Mouse (Mus musculus): ENCODE results near the gene Inca1. TPM values are rescaled to one million over a fixed set of nuclear protein-coding genes. Genes with fewer than 3 reads are reported as not detected.

The Inca1 gene
- polyA plus RNA-seq, 1 experiment: 5.4 TPM

DNA sequence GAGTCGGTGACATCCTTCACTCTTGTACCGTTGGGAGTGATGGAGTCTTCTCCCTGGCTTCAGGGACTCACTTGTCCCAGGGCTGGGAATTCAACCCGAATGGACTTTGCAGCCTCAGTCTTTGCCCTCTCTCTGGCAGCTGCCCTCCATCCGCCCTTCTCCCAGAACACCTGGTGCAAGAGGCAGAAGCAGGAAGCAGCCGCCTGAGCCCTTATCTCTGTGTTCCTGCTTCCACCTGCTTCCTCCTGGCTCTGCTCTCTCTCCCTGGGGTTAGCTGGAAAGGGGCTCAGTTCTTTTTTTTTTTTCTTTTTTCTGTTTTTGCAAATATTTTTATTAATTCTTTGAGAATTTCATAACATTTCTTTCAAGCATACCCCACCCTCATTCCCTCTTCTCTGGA is 37.8 kb upstream of the Inca1 start:
- Histone ChIP-seq H3K27ac (ENCODE audit: insufficient read depth, low read depth, low read length) (no peak overlapping the region), H3K4me3 (ENCODE audit: insufficient read depth, low read depth, low read length) (no peak overlapping the region), H3K4me1 (ENCODE audit: control insufficient read depth, insufficient read depth, low read length) (no peaks in the 10 kb centered on the region), H3K27me3 (replicated peaks; ENCODE audit: control insufficient read depth, insufficient read depth, low read length) (no peaks in the 10 kb centered on the region), H3K36me3 (ENCODE audit: control insufficient read depth, insufficient read depth, low read length) (no peaks in the 10 kb centered on the region)
- TF ChIP-seq POLR2A (IDR thresholded peaks at IDR 0.05; ENCODE audit: low read depth, low read length) (no peak), CTCF (conservative IDR thresholded peaks at IDR 0.05; ENCODE audit: insufficient read depth, insufficient read length, low read depth, low read length) (no peak)
- DNase-seq: peak; percentile 42
- WGBS: 48% methylated on average over 5 of the region's 5 CpGs

DNA sequence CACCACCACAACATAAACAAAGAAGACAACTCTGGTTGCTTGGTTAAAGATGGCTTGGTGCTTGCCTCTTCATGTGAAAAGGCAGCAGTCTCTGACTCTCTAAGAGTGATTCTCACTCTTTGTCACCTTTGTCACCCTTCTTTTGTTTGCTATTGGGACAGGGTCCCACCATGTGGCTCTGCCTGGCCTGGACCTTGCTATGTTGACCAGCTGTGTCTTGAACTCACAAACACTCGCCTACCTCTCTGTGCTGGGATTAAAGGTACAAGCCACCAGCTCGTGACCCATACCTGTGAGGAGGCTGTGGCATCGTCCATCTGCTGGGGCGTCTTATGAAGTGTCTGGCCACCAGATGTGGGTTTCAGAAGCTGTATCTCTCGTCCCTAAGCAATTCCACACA is 33.3 kb upstream of the Inca1 start:
- no peaks in the 10 kb centered on the region; the same call in 1 of the 2 replicates for H3K36me3 ChIP-seq (ENCODE audit: control insufficient read depth, insufficient read depth, low read length)
- no peaks in the 10 kb centered on the region for H3K27me3 ChIP-seq (replicated peaks; ENCODE audit: control insufficient read depth, insufficient read depth, low read length)
- TF ChIP-seq CTCF (conservative IDR thresholded peaks at IDR 0.05; ENCODE audit: insufficient read depth, insufficient read length, low read depth, low read length): no peak
- TF ChIP-seq POLR2A (IDR thresholded peaks at IDR 0.05; ENCODE audit: low read depth, low read length): no peak
- 76% methylated on average over 5 of the region's 5 CpGs for WGBS
- no peak overlapping the region for H3K27ac ChIP-seq (ENCODE audit: insufficient read depth, low read depth, low read length)
- DNase-seq: no peak
- H3K4me3 ChIP-seq (ENCODE audit: insufficient read depth, low read depth, low read length): no peak overlapping the region
- H3K4me1 ChIP-seq (ENCODE audit: control insufficient read depth, insufficient read depth, low read length): peaks cover 7% of the 10 kb centered on the region; the same call in 1 of the 2 replicates

DNA sequence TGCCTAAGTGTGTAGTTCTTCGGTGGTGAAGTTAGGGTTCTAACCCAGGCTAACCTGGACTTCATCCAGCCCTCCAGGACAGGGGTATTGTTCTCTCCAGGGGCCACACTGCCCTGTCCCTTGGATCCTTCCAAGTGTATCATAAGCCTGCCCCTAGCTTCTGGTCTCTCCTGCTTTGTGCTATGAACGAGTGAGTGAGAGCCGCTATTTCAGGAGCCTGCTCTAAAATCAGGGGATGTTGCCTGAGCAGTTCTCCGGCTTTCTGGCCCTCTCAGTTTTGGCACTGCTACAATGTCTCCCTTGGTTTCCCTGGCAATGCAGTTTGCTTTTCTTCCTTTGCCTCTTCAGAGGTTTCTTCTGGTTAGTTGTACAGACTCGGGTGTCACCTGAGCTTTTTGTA is 31.2 kb upstream of the Inca1 start:
- Histone ChIP-seq H3K27me3 (replicated peaks; ENCODE audit: control insufficient read depth, insufficient read depth, low read length) (no peaks in the 10 kb centered on the region), H3K4me1 (ENCODE audit: control insufficient read depth, insufficient read depth, low read length) (peaks cover 7% of the 10 kb centered on the region; the same call in 1 of the 2 replicates), H3K27ac (ENCODE audit: insufficient read depth, low read depth, low read length) (peak overlapping the region; percentile 24), H3K36me3 (ENCODE audit: control insufficient read depth, insufficient read depth, low read length) (peaks cover 2% of the 10 kb centered on the region), H3K4me3 (ENCODE audit: insufficient read depth, low read depth, low read length) (no peak overlapping the region)
- no peak for DNase-seq
- WGBS: 34% methylated on average over 5 of the region's 5 CpGs
- TF ChIP-seq POLR2A (IDR thresholded peaks at IDR 0.05; ENCODE audit: low read depth, low read length) (no peak), CTCF (conservative IDR thresholded peaks at IDR 0.05; ENCODE audit: insufficient read depth, insufficient read length, low read depth, low read length) (no peak)

DNA sequence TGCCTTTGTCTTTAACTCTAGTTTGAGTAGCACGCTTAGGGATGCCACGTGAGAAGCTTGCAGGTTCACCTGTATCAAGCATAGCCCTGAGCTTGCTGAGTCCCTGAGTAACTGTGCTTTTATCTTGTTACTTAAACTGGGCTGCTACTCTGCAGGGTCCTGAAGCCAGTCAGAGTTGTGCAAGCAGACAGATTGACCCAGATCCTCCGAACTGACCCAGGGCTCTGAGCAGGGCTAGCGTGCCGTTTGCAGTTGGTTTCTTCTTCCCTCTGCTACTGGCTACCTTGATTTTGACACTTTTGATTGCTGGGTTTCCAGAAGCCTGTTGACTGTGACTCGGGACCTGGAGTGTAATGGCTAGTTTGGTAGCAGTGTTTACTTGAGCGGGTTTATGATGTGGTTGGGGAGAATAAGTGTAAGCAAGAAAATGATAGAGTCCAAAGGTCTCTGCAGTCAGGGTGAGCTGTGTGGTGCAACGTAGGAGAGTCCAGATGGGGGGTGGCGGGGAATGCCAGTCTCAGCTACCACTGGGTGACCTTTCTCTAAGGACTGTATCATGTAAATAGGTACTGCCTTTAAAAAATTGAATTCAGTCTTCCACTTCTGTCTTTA is 30.6 kb upstream of the Inca1 start:
- WGBS: 47% methylated on average over 9 of the region's 9 CpGs
- DNase-seq: peak; percentile 81
- Histone ChIP-seq H3K36me3 (ENCODE audit: control insufficient read depth, insufficient read depth, low read length) (peaks cover 5% of the 10 kb centered on the region), H3K27me3 (replicated peaks; ENCODE audit: control insufficient read depth, insufficient read depth, low read length) (no peaks in the 10 kb centered on the region), H3K4me1 (ENCODE audit: control insufficient read depth, insufficient read depth, low read length) (peaks cover 7% of the 10 kb centered on the region; the same call in 1 of the 2 replicates), H3K27ac (ENCODE audit: insufficient read depth, low read depth, low read length) (peak overlapping the region; percentile 24), H3K4me3 (ENCODE audit: insufficient read depth, low read depth, low read length) (no peak overlapping the region)
- no peak for TF ChIP-seq POLR2A (IDR thresholded peaks at IDR 0.05; ENCODE audit: low read depth, low read length)

DNA sequence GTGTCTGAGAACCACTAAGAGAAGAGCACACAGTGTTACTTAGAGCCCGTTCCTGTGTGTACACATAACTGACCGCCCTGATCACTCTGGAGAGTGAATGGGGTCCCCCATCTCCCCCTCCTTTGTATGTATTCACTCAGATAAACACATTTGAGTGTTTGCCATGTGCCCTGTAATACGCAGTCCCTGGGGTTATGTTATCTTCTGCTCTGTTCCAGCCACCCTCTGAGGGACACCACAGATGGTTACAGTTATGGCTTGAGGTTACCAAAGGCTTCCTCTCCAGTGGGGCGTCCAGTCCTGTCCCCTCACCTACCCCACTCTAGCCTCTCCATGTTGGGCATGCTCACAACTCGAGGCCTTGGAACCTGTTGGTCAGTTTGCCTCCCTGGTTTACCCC is 27.4 kb upstream of the Inca1 start:
- Histone ChIP-seq H3K4me3 (ENCODE audit: insufficient read depth, low read depth, low read length) (no peak overlapping the region), H3K27ac (ENCODE audit: insufficient read depth, low read depth, low read length) (no peak overlapping the region), H3K27me3 (replicated peaks; ENCODE audit: control insufficient read depth, insufficient read depth, low read length) (no peaks in the 10 kb centered on the region), H3K4me1 (ENCODE audit: control insufficient read depth, insufficient read depth, low read length) (peaks cover 14% of the 10 kb centered on the region; the same call in 1 of the 2 replicates), H3K36me3 (ENCODE audit: control insufficient read depth, insufficient read depth, low read length) (peaks cover 8% of the 10 kb centered on the region)
- no peak for DNase-seq
- TF ChIP-seq POLR2A (IDR thresholded peaks at IDR 0.05; ENCODE audit: low read depth, low read length): no peak
- no peak for TF ChIP-seq CTCF (conservative IDR thresholded peaks at IDR 0.05; ENCODE audit: insufficient read depth, insufficient read length, low read depth, low read length)
- 88% methylated on average over 5 of the region's 5 CpGs for WGBS

DNA sequence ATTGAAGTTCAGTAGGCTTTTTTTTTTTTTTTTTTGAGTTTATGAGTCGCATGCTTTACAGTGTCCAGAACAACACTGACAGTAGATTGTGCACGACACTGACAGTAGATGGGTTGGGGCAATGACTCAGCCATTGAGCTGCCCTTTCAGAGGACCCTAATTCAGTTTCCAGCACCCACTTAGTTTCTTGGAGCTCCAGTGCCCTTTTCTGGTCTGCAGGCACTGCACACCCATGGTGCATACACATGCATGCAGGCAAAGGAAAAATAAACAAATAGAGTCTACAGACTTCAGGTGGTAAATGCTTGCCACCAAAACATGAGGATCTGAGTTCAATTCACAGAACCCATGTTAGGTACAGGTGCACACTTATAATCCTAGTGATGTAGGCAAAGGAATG is 26.6 kb upstream of the Inca1 start:
- peaks cover 8% of the 10 kb centered on the region for H3K36me3 ChIP-seq (ENCODE audit: control insufficient read depth, insufficient read depth, low read length)
- no peak overlapping the region for H3K4me3 ChIP-seq (ENCODE audit: insufficient read depth, low read depth, low read length)
- peaks cover 14% of the 10 kb centered on the region; the same call in 1 of the 2 replicates for H3K4me1 ChIP-seq (ENCODE audit: control insufficient read depth, insufficient read depth, low read length)
- no peaks in the 10 kb centered on the region for H3K27me3 ChIP-seq (replicated peaks; ENCODE audit: control insufficient read depth, insufficient read depth, low read length)
- 88% methylated on average over 2 of the region's 2 CpGs for WGBS
- no peak for DNase-seq
- TF ChIP-seq POLR2A (IDR thresholded peaks at IDR 0.05; ENCODE audit: low read depth, low read length) (no peak), CTCF (conservative IDR thresholded peaks at IDR 0.05; ENCODE audit: insufficient read depth, insufficient read length, low read depth, low read length) (no peak)
- H3K27ac ChIP-seq (ENCODE audit: insufficient read depth, low read depth, low read length): no peak overlapping the region

DNA sequence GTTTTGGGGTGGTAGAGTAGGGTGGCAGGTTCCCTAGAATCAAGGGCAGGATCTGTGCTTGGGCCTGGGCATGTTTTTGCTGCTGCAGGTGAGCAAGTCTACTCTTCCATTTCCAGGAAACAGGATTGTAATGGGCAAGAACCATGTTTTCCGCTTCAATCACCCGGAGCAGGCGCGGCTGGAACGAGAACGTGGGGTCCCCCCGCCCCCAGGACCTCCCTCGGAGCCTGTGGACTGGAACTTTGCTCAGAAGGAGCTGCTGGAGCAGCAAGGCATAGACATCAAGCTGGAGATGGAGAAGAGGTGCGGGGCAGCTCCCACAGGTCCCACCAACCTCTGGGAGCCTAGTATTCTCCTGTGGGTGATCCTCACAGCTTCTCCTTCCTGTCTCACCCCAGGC is 24.8 kb upstream of the Inca1 start:
- H3K27me3 ChIP-seq (replicated peaks; ENCODE audit: control insufficient read depth, insufficient read depth, low read length): no peaks in the 10 kb centered on the region
- 52% methylated on average over 9 of the region's 9 CpGs for WGBS
- TF ChIP-seq POLR2A (IDR thresholded peaks at IDR 0.05; ENCODE audit: low read depth, low read length): no peak
- TF ChIP-seq CTCF (conservative IDR thresholded peaks at IDR 0.05; ENCODE audit: insufficient read depth, insufficient read length, low read depth, low read length): no peak
- H3K4me1 ChIP-seq (ENCODE audit: control insufficient read depth, insufficient read depth, low read length): peaks cover 6% of the 10 kb centered on the region; the same call in 1 of the 2 replicates
- peaks cover 8% of the 10 kb centered on the region for H3K36me3 ChIP-seq (ENCODE audit: control insufficient read depth, insufficient read depth, low read length)
- DNase-seq: peak; percentile 85
- no peak overlapping the region for H3K4me3 ChIP-seq (ENCODE audit: insufficient read depth, low read depth, low read length)
- H3K27ac ChIP-seq (ENCODE audit: insufficient read depth, low read depth, low read length): no peak overlapping the region
